Mouse (Mus musculus) G1E (cell line): ENCODE data around the gene Micu2. TPM values are rescaled to one million over a fixed set of nuclear protein-coding genes. Genes with fewer than 3 reads are reported as not detected.

Experiments
- ATAC-seq: 2 replicates; pipeline ENCODE4 v1.8.0; 2016; ENCODE audit warnings: mild to moderate bottlenecking; ENCODE audit not compliant: insufficient number of reproducible peaks, poor library complexity, low FRiP score, severe bottlenecking; ENCODE audit errors: extremely low read depth
- DNase-seq: peaks from one replicate; pipeline ENCODE4 v3.0.0; 2012; ENCODE audit warnings: low spot score
- H3K27me3 ChIP-seq: 2 replicates; pipeline ENCODE4 v1.6.1; 2012; ENCODE audit warnings: mild to moderate bottlenecking, low read length, inconsistent platforms; ENCODE audit not compliant: insufficient read depth
- H3K36me3 ChIP-seq: replicated peaks from 2 replicates; pipeline ENCODE3; 2012; ENCODE audit warnings: mild to moderate bottlenecking, inconsistent platforms
- H3K4me1 ChIP-seq: 2 replicates; pipeline ENCODE4 v1.6.1; 2012; ENCODE audit warnings: low read depth, low read length, inconsistent platforms, mixed read lengths; ENCODE audit not compliant: insufficient read depth
- H3K4me3 ChIP-seq: 2 replicates; pipeline ENCODE4 v1.5.1; 2012; ENCODE audit warnings: low read depth, mild to moderate bottlenecking, inconsistent platforms, low read length, moderate library complexity, mixed read lengths
- H3K9me3 ChIP-seq: replicated peaks from 2 replicates; pipeline ENCODE4 v1.6.1; 2012; ENCODE audit warnings: inconsistent platforms
- CTCF ChIP-seq: IDR thresholded peaks from 2 replicates; pipeline ENCODE4 v1.5.1; 2012; ENCODE audit warnings: low read depth, low read length, inconsistent platforms, mixed read lengths
- GATA1 ChIP-seq: IDR thresholded peaks from 2 replicates; pipeline ENCODE4 v1.6.1; 2012; ENCODE audit warnings: borderline replicate concordance, low read length, inconsistent platforms, mixed read lengths
- GATA2 ChIP-seq: IDR thresholded peaks from 2 replicates; pipeline ENCODE4 v1.6.1; 2012; ENCODE audit warnings: low read depth, low read length, inconsistent platforms, borderline replicate concordance
- POLR2AphosphoS5 ChIP-seq: IDR thresholded peaks from 2 replicates; pipeline ENCODE4 v1.6.1; 2012; ENCODE audit warnings: low read depth, low read length, inconsistent platforms; ENCODE audit not compliant: insufficient replicate concordance
- TAL1 ChIP-seq: conservative IDR thresholded peaks from 2 replicates; pipeline ENCODE4 v1.6.1; 2012; ENCODE audit warnings: low read depth, low read length, inconsistent platforms, mixed read lengths
- polyA plus RNA-seq: library from polyadenylated mRNA; stranded (reverse); fragments of >175 nt; gene quantifications from 2 replicates; pipeline ENCODE4 v1.2.3, GENCODE M21; 2012
- total RNA-seq, 2 experiments: library from RNA; stranded (forward) in 1 of 2; stranded (reverse) in 1 of 2; fragments of 200-1000 nt in 1 of 2; fragments of >200 nt in 1 of 2; fragmentation: Nextera tagmentation in 1 of 2; gene quantifications; 2 replicates each; pipeline ENCODE4 v1.2.3; 2014 to 2017

Micu2 gene
- total and polyA plus RNA-seq, 3 experiments: 23.0 to 46.9 (median 28.4) TPM

DNA sequence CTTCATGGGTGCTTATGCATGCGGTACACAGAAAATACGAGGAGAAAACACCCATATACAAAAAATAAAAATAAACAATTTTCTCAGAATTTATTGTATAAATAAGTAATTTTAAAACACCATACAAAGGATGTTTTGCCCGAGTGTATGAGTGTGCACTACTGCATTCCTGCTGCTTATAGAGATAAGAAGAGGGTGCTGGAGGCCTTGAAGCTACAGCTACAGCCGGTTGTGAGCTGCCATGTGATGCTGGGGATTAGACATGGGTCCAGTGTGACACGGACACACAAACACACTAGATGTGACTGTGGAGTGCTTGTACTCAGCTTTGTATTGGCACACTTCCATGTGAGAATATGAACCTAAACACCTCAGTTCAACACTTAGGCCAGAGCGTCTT is 61.8 kb downstream of the Micu2 start:
- ATAC-seq: no peak
- no peaks in the 10 kb centered on the region for H3K4me1 ChIP-seq
- TF ChIP-seq TAL1: no peak
- no peak for TF ChIP-seq GATA1
- TF ChIP-seq POLR2AphosphoS5: no peak
- no peak for TF ChIP-seq CTCF
- TF ChIP-seq GATA2: no peak

DNA sequence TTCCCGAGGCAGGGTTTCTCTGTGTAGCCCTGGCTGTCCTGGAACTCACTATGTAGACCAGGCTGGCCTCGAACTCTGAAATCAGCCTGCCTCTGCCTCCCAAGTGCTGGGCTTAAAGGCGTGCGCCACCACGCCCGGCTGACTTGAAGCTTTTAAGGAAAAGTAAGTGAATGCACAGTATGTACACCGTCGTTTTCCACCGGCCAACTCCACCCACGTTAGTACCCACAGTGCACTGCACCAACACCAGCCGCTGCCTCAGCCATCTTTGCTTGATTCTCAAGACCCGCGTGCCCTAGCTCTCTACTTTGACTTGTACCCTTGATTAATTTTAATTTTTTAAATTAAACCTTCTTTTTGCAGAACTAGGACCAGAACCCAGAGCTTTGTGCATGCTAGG is 64.4 kb downstream of the Micu2 start:
- TF ChIP-seq GATA2: no peak
- TF ChIP-seq POLR2AphosphoS5: no peak
- no peak for TF ChIP-seq GATA1
- TF ChIP-seq TAL1: no peak
- no peak for TF ChIP-seq CTCF
- H3K4me3 ChIP-seq: no peak overlapping the region
- no peaks in the 10 kb centered on the region for H3K27me3 ChIP-seq
- DNase-seq (no peak), ATAC-seq (no peak)
- no peaks in the 10 kb centered on the region for H3K9me3 ChIP-seq
- H3K4me1 ChIP-seq: no peaks in the 10 kb centered on the region
- no peaks in the 10 kb centered on the region for H3K36me3 ChIP-seq

More for the DNA sequence above, 61.8 kb downstream of the Micu2 start:
- H3K27me3 ChIP-seq: no peaks in the 10 kb centered on the region
- no peaks in the 10 kb centered on the region for H3K36me3 ChIP-seq
- H3K4me3 ChIP-seq: no peak overlapping the region
- H3K9me3 ChIP-seq: no peaks in the 10 kb centered on the region
- DNase-seq: no peak

DNA sequence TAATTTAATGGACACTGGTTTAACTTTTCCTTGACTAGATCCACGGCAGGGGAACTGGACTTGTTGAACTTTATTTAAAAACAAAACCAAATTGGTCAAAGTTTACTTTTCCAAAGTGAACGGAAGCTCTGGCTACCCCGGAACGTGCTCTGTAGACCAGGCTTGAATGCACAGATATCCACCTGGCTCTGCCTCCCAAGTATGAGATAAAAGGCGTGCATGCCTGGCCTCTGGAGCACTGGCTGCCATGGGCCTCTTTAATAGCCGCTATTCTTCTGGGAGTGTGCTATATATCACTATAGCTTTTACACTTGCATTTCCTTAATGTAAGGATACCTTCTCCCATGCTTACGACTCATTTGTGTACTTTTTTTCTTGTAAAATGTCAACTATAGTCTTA is 65.5 kb downstream of the Micu2 start:
- no peak for ATAC-seq
- no peak for TF ChIP-seq CTCF
- TF ChIP-seq POLR2AphosphoS5: no peak
- no peak for TF ChIP-seq GATA1
- no peak for TF ChIP-seq TAL1
- no peak for TF ChIP-seq GATA2
- no peak for DNase-seq
- Histone ChIP-seq H3K27me3 (no peaks in the 10 kb centered on the region), H3K4me1 (no peaks in the 10 kb centered on the region), H3K36me3 (no peaks in the 10 kb centered on the region), H3K4me3 (no peak overlapping the region), H3K9me3 (no peaks in the 10 kb centered on the region)

DNA sequence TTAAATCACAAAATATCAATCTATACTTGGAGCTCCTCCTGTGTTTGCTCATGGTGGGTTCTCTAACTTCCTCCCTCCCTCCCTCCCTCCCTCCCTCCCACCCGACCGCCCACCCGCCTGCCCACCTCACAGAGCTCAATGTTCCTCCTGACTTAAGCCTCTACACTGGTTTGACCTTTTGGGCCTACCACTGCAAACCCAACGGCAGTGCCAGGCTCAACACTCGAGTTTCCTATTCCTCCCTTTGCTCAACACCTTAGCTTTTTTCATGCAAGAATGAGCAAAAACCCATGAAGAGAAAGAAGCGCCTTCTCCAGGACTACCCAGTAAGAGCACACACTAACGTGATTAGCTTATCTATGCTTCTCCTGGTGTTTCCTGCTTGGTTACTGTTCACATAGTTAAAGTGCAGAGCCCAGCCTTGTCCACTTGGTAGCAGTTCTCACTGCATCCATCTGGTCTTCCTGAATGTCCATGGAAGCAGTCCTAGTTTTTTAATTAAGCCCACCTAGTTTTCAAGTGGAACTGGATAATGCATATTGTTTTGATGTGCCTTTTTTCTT is 66.1 kb downstream of the Micu2 start:
- no peaks in the 10 kb centered on the region for H3K36me3 ChIP-seq
- H3K27me3 ChIP-seq: no peaks in the 10 kb centered on the region
- no peaks in the 10 kb centered on the region for H3K4me1 ChIP-seq
- peak; percentile 40; the same call in 1 of the 2 replicates for ATAC-seq
- no peak overlapping the region for H3K4me3 ChIP-seq
- no peak for DNase-seq
- no peaks in the 10 kb centered on the region for H3K9me3 ChIP-seq
- TF ChIP-seq GATA1 (no peak), GATA2 (no peak), CTCF (no peak), TAL1 (no peak), POLR2AphosphoS5 (no peak)

DNA sequence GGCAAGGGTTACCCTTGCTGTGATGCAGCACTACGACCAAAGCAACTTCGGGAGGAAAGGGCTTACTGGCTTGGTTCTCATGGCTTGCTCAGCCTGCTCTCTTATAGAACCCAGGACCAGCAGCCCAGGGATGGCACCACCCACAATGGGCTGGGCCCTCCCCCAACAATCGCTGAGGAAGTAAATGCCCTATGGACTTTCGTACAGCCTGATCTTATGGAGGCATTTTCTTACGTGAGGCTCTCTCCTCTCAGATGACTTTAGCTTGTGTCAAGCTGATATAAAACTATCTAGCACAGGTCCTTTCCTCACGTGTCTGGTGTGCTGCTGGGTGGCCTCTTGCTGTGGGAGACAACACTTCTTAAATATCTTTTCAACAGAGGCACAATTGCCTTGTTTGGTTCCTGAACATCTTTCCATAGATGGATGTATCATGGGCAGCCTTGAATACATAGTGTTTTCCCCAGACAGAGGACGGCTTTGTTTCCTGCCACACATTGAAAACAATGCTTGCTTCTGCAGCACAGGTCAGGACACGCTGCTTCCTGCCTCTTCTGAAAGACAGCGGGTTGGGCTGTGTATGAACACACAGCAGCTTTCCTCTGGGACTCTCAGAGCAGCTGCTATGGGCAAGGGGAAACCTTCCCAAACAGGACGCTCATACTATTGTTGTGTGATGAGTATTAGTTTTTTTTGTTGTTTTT is 77.5 kb downstream of the Micu2 start:
- Histone ChIP-seq H3K4me1 (no peaks in the 10 kb centered on the region), H3K4me3 (no peak overlapping the region), H3K36me3 (peaks cover 5% of the 10 kb centered on the region), H3K27me3 (no peaks in the 10 kb centered on the region), H3K9me3 (no peaks in the 10 kb centered on the region)
- TF ChIP-seq GATA1 (no peak), CTCF (no peak), GATA2 (no peak), POLR2AphosphoS5 (no peak), TAL1 (no peak)
- ATAC-seq (no peak), DNase-seq (no peak)

DNA sequence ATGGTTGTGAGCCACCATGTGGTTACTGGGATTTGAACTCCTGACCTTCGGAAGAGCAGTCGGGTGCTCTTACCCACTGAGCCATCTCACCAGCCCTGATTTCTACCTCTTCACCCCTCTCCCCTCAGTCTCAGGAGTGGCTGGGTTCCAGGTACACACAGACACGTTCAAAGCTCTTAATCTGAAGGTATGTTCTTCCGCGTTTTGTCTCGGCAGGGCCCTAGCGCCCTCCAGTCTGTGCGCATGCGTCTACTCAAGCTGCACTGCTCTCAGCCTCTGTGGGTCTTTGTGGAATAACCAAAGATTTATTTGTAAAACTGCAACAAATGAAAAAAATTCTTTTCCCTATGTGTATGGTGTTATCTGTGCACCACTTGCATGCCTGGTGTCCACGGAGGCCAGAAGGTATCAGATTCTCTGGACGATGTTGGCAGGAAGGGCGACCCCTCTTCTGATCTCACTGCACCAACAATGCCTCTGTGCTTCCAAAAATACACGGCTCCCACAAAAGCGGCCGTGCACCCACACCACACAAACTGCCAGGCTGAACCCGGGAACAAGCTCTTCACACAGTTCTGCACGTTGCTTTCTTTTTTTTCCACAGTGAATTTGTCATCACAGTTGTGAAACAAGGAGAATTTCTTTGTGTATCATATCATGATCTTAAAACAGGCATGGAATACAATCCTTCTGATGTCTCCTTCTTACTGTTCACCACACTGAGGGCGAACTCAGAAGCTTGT is 78.3 kb downstream of the Micu2 start:
- no peak for TF ChIP-seq GATA1
- TF ChIP-seq TAL1: no peak
- TF ChIP-seq GATA2: no peak
- no peak for TF ChIP-seq POLR2AphosphoS5
- TF ChIP-seq CTCF: no peak
- Histone ChIP-seq H3K36me3 (peaks cover 5% of the 10 kb centered on the region), H3K4me1 (no peaks in the 10 kb centered on the region), H3K27me3 (no peaks in the 10 kb centered on the region), H3K9me3 (no peaks in the 10 kb centered on the region), H3K4me3 (no peak overlapping the region)
- no peak for DNase-seq
- ATAC-seq: no peak
